Mouse (Mus musculus): Measurements from ENCODE around the gene Sap18b.
"Not testable (repeated sequence)": the region's sequence is repeated elsewhere in the genome, so short reads cannot be mapped to it uniquely, and the experiment has no call there.

The Sap18b gene

DNA sequence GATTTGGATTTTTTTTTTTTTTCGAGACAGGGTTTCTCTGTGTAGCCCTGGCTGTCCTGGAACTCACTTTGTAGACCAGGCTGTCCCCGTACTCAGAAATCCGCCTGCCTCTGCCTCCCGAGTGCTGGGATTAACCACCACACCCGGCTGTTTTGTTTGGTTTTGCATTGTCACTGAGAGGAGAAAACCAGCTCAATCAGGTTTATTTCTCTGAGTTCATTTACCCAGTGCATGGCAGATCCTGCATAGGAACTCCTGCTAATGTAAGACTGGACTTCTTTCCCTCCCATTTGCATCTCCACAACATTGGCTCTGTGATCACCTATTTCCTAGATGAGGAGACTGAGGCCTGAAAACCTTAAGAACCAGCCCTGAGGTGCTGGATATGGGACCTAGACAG, 3.0 kb upstream of the Sap18b start:
- DNase-seq (ENCODE audit: low read depth, low spot score): peak; percentile 78

DNA sequence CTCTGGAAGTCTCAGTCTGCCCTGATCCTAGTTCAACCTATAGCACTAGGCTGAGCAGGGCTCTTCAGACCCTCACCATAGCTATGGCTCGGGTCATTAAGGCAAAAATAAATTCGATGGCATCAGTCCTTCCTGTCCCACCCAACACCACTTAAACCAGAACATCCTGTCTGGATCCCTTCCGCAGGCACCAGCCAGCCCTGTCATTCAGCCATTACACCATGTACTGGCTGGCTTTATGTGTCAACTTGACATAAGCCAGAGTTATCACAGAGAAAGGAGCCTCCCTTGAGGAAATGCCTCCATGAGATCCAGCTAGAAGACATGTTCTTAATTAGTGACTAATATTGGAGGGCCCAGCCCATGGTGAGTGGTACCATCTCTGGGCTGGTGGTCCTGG, 2.4 kb upstream of the Sap18b start:
- DNase-seq (ENCODE audit: low read depth, low spot score): no peak

DNA sequence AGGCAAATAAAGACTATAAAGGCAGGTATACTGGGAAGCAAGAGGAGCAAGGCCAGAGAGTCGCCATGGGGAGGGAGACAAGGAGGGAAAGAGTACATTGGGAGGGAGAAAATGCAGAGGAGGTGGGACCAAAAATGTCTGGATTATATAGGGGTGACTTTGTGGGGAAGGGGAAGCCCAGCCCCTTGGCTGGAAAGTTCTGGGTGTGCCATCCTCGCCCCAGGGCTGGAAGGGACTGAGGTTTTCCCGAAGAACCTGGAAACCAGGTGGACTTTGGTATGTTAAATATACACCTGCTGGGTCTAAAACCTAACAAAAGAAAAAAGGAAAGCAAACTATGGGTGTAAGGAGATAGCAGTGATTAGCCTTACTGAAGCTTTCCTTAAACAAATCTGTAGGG, 5.0 kb downstream of the Sap18b start:
- DNase-seq (ENCODE audit: low read depth, low spot score): no peak

DNA sequence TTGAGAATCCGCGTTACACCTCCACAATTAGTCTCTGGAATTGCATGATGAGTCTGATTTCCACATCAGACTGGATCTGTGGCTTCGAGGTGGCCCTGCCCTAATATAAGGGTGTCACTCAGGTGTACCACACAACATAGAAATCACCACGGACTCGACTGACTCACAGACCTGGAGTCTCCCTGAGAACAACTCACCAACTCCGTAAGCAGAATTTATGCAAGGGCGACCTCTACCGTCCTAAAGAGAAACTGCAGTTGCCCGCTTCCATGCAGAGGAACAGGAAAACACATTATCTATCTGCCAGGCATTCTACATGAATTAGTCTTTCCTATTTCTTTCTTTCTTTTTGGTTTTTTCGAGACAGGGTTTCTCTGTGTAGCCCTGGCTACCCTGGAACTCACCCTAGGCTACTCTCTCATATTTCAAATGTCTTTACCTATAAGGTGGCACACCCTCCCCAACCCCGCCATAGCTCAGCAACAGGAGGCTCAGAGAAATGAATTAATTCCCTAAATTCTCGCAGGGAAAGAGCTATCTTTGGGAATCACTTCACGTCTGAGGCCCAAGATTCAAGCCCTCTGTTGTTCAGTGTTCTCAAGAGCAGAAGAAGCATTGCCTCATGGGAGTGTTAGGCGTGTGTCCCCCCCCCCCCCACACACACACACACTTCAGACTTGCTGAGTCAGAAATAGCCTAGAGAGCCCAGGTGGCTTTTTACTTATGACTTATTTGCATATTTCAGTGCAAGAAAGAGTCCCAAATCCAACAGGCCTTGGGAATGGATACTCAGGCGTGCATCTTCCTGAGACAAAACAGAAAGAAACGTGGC, 7.7 kb downstream of the Sap18b start:
- DNase-seq (ENCODE audit: low read depth, low spot score): peak; percentile 91

DNA sequence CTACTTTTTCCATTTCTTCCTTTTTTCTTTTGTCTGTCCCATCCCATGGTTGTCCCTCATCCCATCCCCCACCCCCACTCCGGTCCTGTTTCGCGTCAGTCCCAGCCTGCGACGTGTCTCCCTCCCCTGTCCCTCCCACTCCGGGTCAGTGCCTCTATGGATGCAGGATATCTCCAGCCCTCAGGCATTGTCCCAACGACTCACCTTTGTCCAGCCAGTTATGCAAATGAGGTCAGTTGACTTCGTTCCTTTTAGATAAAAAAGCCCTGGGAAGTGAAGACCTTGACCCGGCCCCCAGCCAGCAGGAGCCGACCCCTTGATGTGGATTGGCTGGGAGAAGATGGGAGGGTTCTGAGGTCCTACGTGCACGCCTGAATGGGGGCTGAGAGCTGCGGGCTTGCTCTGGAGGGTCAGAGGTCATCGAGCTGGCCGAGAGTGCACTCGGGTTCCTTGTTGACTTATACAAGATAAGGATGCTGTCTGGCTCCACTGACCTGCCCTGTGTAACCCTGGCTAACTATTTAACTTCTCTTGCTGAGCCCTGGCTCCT, 8.4 kb downstream of the Sap18b start:
- DNase-seq (ENCODE audit: low read depth, low spot score): peak; percentile 96

DNA sequence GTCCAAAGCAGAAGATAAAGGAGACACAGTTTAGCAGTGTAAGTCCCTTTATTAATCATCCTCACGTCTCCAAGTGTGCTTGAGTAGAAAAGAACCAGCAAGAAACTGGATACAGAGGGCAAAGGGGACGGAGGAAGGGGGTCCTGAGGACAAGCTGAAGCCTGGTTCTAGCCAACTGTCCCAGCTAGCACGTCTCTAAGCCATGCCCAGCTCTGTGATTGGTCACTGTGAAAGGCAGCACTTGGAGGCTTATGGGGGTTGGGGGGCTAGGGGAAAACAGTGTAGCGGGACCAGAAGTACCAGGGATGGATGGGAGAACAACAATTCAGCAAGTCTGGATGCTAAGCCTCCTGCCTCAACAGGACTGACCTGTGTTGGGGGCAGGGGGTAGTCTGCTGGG, 10.7 kb downstream of the Sap18b start:
- DNase-seq (ENCODE audit: low read depth, low spot score): no peak

DNA sequence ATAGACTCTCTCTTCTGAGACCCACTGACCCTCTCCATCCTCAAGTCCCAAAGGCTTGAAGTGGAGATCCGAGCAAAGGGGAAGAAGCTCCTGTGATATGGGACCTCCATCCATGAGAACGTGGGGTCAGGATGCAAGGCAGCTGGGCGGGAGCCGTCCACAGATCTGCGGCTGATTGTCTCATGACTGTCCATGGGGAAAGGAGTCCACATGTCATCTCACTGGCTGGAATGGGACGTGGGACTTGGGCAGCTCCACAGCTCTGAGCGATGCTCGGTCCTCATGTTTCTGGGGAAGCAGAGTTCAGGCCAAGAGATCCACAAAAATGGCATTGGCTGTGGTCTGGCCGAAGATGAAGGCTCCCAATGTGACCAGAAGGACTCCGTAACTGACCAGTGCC, 12.1 kb downstream of the Sap18b start:
- DNase-seq (ENCODE audit: low read depth, low spot score): no peak

DNA sequence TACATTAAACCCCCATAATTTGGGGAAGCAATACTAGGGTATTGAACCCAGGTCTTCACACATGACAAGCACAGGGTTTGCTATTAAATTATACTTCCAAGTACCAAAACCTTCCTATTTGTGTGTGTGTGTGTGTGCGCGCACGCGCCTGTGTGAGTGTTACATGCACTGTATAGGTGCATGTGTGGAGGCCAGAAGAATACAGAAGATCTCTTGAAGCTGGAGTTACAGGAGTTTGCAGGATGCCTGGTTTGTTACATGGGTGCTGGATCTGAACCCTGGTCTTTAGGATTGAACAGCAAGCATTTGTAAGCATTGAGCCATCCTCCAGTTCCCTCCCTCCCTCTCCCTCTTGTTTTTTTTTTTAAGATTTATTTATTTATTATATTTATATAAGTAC, 14.1 kb downstream of the Sap18b start:
- DNase-seq (ENCODE audit: low read depth, low spot score): no peak

DNA sequence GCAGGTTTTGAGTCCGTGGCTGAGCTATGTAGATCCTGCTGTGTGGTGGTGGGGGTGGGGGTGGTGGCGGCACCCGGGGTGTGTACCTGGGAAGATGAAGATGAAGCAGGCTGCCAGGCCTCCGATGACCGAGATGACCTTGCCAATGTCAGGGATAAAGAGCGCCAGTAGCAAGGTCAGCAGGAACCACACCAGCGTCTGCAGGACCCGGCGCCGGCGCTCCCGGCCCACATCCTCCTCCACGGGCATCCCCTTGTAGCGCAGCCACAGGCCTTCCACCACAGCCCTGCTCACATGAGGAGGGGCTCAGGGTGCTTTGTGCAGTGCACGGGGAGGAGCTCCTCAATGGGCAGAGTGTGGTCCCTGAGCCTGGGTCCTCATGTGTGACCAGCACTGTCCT, 16.3 kb downstream of the Sap18b start:
- DNase-seq (ENCODE audit: low read depth, low spot score): no peak

DNA sequence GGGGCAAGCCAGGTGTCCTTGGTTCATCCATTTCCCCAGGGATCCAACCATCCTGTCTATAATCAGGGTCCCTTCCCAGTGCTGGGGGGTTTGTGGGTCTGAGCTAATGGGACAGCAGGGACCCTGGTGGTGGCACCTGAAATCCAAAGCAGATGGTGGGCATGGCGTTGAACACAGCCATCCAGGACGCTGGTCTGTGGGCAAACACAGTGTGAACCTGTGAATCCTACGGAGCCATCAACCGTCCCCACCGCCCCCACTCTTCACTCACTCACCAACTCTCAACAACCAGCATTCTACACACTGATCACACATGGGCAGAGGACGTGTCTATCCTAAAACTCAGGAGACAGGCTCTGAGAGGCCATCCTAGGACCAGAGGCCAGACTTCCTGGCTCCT, 18.8 kb downstream of the Sap18b start:
- no peak for DNase-seq (ENCODE audit: low read depth, low spot score)

DNA sequence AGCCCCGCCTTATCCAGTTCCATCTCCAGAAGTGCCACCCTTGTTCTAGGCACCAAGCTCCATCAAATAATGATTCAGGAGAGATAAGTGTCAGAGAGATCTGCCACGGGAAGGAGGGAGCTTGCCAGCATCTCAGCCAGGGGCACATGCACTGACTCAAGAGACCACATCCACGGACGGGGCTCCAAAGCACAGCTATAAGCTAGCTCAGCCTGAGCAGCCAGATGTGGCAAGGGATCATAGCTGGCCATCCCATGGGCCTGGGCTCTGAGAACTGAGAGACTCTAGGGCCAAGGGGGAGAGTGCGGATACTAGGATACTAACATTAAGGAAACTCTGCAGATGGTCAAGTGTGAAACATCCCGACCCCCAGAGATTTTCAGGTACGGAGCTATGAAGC, 19.9 kb downstream of the Sap18b start:
- DNase-seq (ENCODE audit: low read depth, low spot score): no peak

DNA sequence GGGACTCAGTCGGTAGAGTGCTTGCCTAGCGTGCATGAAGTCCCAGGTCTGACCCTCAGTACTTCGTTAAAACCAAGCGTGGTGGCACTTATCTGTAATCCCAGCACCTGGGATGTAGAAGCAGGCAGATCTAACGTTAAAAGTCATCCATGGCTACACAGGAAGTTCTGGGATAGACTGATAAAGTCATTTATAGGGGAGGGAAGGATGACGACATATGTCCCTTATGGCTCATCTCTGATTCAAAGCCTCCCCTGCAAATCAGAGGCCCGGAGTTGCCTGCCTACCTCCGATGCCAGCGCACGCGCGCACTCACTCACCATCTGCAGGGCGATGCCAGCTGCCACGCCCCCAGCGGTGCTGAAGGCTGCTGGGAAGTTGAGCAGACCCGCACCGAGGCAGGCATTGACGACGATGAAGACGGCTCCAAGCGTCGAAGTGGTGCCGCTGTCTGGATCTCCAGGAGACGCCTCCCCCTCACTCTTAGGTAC, 23.0 kb downstream of the Sap18b start:
- peak; percentile 55 for DNase-seq (ENCODE audit: low read depth, low spot score)

DNA sequence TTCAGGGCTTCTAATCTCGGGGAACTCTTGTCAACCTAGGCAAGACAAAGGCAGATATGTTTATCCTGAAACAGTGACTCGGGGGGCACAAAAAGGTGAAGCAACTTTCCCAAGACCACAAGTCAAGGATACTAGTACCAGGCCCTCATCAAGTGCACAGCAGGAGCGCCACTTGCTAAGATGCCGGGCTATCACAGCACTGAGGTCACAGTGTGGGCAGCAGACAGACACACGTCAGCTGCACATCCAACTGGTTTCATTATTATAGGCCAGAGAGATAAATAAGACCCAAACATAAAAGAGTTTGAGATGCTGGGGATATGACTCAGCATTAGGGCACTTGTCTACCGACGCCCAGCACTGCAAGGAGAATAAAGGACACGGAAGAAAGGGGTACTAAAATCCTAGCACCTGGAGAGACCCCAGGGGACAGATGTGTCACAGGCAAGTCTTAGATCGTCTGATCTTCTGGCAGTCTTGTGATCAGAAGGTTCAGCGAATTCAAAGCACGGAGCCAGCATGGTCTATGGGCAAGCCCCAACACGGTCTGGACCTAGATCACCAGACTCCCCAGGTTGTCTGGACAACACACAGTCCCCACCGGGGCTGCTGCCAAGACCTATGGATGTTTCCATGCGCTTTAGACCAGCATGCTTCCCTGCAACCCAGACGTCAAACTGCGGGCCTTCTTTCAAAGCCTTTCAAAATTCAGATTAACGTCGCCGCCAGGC, 23.8 kb downstream of the Sap18b start:
- DNase-seq (ENCODE audit: low read depth, low spot score): no peak

DNA sequence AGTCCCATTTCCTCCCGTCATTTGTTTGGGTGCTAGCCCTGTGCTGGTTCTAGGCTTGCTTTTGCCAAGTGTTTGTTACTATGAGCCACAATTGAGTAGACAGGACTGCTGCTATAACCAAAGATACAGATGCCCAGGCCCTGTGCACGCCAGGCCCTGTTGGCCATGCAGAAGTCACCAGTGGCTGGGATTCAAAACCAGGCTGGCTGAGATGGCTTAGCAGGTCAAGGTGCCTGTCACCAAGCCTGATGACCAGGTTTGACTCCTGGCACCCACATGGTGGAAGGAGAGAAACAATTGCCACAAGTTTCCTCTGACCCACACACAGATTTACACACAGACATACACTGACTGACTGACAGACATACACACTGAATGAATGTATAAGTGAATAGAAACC, 25.2 kb downstream of the Sap18b start:
- DNase-seq (ENCODE audit: low read depth, low spot score): no peak

DNA sequence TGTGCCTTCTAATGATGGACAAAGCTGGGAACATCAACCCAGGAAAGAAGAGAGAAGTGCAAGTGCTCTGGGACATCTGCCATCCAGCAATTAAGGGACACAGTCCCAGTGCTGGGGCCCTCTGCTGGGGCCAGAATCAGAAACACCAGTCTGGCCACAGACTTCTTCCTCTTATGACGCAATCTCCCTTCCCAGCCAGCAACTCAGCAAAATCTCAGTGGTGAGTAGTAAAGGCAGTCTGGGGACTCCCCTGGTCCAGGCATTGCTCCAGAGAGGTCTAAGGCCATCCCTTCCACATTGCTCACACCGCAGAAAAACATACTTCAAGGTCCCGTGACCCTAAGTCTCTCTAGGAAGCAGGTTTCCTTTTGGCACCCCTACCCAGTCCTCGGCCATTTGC, 27.1 kb downstream of the Sap18b start:
- no peak for DNase-seq (ENCODE audit: low read depth, low spot score)

DNA sequence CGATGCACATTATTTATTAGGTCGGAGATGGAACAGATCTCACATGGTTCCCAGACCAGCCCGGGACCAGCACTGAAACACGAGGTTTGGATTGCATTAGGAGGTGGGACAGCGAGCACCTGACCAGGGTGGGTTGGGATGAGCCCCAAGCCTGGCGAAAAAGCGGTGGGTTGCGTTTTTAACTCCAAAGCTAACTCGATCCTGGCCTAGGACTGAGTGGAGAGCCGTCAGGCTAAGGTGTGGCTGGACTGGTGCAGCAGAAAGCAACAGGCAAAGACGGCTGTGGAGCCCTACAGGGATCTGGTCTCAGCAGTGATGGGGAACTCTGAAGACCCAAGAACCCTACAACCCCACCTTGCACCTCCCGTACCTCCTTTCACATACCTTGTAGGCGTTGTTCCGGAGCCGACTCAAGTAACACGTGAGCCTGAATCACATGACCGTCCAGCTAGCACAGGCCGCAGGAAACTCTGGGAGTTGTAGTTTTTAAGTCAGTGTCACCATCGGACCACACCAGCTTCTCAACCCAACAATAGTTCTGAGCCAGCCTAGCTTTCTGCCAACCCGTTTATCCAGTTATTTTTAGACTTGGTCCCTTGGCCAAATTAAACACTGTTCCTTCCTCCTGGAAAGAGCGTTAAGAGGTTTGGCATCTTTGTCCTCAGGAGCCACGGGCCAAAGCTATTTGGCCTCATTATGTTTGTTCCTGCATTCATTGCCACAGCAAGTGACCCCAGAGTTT, 28.1 kb downstream of the Sap18b start, which contains the start of gene Slc38a7:
Gene Slc38a7, minus strand, starts transcription at position 438 of the 742 bp plus-strand sequence.
- peak; percentile 95 for DNase-seq (ENCODE audit: low read depth, low spot score)

DNA sequence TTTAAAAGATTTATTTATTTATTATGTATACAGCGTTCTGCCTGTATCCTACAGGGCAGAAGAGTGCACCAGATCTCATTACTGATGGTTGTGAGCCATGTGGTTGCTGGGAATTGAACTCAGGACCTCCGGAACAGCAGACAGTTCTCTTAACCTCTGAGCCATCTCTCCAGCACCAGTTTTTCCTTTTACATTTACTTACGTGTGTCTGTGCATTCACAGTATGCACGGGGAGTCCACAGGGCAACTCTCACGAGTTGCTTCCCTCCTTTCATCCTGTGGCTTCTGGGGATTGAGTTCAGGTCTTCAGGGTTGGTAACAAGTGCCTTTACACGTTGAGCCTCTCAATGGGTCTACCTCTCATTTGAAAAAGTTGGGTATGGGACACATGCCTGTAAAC, 29.0 kb downstream of the Sap18b start:
- no peak for DNase-seq (ENCODE audit: low read depth, low spot score)

DNA sequence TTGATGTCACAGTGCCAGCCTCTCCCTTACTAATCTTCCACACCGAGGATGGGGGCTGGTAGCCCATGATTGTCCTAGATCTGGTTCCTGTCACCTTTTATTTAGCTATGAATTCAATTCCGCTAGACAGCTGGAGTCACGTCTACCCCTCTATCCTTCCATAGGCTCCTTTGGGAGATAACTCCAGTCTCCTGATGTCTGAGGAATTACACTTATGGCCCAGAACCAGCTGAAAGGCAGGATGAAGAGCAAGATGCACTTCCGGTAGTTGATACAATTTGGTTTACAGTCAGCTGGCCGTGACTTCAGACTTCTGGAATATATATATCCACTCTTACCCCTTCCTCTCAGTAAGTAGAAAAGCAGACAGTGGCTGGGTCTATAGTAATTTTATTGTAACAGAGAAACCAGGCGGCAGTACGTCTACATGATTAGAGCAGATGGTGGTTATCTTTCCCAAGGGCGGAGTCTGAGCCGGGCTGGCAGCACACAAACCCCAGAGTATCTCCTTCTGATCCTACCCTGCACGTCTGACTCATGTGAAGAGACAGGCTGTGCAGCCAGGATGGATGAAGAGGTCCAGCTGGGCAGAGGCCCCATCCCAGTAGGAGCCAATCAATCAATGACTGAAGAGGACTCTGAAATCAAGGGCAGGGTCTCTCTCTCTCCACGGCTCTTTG, 38.8 kb downstream of the Sap18b start:
- not testable (repeated sequence) for DNase-seq (ENCODE audit: low read depth, low spot score)

DNA sequence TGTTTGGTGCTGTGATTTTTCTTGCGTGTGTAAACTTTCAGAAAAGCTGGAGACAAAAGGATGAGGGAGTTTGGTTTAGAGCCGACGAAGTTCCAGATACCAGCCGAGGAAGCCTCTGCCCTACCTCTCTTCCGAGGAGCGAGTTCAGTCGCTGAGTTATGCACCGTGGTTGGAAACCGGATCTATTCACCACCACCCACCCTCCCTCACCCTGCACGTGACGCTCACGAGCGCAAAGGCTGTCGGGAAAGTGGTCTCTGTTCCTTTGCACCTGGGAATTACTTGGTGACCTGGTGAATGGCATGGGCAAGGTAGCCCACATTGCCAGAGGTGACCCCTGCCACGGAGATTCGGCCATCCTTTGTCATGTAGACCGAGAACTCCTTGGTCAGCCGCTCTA, 39.7 kb downstream of the Sap18b start:
- DNase-seq (ENCODE audit: low read depth, low spot score): peak; percentile 70

DNA sequence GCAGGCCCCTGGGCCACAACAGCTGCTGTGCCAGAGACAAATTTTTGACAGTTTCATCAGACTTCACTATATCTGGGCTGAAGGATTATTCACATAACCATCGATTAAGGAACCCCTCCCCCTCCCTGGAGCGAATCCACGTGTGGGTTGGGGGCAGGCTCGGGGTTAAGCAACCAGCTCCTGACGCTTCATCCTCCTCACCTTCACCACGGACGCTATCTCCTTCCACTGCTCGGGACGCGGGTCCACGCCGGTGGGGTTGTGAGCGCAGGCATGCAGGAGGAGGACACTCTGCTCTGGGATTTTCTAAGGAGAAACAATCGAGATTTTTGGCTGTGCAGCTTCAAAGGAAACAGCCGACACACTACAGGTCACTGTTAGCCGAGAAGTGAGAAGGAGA, 46.5 kb downstream of the Sap18b start:
- DNase-seq (ENCODE audit: low read depth, low spot score): no peak

DNA sequence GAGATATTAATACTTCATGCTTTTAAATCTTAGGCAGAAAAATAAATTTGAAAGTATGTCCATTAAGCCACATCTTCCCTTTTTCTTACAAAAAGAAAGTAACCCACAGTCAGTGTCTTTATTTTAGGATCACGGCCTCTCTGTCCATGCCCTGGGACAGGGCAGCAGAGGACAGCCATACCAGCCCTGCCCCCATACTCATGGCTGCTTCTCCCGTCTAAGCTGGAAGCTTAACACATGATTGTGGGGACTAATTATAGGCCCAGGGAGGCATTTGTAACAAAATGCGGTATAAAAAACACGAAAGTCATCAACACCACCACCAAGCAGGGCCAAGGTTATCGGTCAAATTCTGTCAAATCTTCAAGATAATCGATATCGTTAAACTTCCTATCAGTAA, 50.1 kb downstream of the Sap18b start:
- DNase-seq (ENCODE audit: low read depth, low spot score): no peak
